Mouse (Mus musculus): ENCODE measurements around the gene Rabgef1.

The Rabgef1 gene

DNA sequence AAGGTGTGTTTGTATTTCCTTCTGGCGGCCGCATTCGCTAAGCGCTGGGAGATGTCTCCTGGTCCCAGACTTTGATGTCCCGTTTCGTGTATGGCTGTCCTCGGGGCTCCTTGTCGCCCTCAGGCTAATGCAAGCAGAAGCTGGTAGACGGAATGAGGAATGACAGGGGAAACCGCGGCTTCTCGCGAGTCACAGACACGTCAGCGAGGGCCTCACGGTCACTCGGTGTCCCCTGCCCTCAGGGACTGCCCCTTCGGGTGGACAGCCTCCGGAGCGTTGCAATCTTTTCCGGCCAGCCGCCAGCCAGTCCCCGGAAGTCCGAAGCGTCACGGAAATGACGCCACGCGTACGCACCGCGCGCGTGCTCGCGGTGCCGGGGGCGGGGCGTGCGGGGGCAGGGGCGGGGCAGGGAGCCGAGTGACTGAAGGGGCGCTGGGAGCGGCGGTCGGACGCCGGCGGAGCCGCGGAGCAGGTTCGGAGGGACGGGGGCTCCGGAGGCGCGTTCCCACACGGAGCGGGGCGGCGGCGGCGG lies at the start of gene Rabgef1:
Gene Rabgef1 (plus strand): TSS at position 376 of the 532 bp plus-strand sequence.
- peak; percentile 84 to 90 for DNase-seq (ENCODE audit: low spot score in 2 of 2)

DNA sequence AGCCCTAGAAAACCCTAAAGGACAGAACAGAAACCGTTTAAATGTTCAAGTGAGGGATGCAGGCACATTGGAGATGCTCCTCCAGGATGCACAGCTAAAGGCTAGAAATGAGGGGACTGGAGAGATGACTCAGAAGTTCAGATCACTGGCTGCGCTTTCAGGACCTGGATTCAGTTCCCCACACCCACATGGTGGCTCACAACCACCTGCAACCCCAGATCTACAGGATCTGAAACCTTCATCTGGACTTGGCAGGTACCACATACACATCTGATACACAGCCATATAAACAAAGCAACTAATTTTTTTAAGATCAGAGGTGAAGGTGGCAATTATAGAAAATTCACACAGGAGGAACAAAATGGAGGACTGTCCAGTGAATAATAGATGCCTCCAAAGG lies 49.2 kb upstream of the Rabgef1 start:
- DNase-seq (ENCODE audit: low spot score in 2 of 2), result no peak

DNA sequence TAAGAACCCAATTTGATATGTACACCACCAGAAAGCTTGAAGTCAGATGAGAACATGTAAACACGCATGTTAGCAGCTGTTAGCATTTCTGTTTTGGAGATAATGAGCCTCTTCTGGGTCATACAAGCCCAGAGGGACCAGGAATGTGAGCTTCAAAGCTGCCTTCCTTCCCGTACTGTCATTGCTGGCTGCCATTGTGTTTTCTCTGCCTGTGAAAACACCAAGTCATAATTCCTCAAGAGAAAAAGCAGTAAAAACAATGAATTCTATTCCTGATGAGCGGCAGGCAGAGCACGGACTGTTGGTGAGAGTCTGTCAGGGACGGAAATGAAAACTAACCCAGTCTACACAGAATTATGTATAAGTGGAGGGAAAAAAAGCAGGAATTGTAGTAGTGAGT lies 47.3 kb upstream of the Rabgef1 start:
- no peak for DNase-seq (ENCODE audit: low spot score in 2 of 2)

GRCm38 (mm10) chr5:130128686-130129523 lies 42.7 kb upstream of the Rabgef1 start:
- no peak for DNase-seq (ENCODE audit: low spot score in 2 of 2)

DNA sequence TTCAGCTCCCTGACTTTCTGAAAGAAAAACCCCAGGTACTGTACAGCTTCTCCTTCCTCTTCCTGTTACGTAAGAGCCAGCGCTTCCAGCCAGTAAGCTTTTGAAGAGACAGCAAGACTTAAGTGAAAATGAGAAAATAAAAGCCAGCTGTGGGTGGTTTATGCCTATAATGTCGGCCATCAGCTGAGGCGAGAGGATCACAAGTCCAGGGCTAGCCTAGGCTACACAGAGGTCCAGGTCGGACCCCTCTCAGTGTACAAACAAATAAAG lies 42.1 kb upstream of the Rabgef1 start:
- no peak for DNase-seq (ENCODE audit: low spot score in 2 of 2)

DNA sequence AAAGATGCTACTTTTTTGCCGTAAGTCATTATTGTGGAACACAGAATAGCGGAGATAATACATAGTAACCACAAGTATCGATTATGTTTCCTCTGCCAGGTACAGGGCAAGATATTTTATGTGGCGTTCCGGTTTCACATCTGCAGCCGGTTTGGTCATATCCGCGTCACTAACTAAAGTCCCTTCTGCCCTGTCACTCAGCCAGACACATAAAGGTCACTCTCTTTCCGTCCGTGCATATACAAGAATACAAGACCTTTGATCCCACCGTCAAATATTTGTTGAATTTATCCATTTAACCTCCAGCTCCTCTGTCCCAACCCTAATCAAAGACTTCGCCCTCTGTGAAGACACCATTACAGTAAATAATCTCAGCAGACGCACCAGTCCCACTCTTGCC lies 35.0 kb upstream of the Rabgef1 start:
- DNase-seq (ENCODE audit: low spot score in 2 of 2), result no peak

- DNase-seq (ENCODE audit: low spot score in 2 of 2), result peak; percentile 59 to 74
Observed at GRCm38 (mm10) chr5:130139393-130139792, 32.2 kb upstream of the Rabgef1 start.

DNA sequence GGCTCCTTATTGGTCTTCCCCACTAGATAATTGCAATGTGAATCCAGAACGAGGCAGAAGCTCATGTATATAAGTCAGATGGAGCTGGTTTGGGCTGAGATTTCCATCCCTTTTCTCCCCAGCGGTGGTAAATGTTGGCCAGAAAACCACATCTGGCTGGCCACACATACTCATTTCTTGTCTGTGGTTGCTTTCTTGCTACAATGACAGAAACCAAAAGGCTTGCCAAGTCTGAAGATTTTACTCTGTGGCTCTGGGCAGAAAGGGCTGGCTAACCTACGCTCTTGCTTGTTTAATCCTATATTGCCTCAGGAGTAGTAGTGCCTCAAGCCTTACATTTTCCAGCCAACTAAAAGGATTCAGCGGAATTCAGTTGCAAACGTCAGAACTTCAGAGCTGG lies 30.5 kb upstream of the Rabgef1 start:
- no peak for DNase-seq (ENCODE audit: low spot score in 2 of 2)

DNA sequence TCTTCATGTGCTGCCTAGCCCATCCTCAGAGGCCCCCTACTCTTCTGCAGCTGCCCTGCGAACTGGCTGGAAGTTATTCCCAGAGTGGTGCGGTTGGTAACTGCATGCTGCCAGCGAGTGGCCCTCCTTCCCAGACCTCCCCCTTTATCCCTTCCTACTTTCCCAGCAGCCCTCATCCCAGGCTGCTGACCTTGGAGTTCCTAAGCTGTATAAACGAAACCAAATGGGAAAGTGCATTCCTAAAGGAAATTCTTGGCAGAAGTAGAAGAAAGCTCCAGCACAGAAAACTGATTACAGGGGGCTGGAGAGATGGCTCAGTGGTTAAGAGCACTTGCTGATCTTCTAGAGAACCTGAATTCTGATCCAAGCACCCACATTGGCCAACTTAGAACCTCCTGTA lies 29.6 kb upstream of the Rabgef1 start:
- DNase-seq (ENCODE audit: low spot score in 2 of 2), result no peak

DNA sequence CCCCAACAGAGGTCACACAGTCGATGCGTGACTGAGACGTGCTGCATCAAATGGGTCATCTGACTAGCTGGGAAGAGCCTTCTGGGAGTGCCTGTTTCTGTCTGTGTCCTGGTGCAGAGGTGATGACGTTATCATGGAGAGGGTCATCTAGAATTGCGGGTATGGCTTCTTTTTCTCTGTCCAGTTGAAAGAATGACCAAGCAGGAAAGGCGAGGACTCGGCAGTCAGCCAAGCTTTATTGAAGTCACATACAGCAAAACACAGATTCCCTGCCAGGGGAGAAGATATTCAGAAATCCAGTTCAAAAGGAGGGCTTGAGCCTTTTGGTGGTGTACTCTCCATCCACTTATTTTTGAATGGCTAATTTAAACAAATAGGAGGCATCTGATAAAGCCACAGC lies 28.5 kb upstream of the Rabgef1 start:
- no peak for DNase-seq (ENCODE audit: low spot score in 2 of 2)

- DNase-seq (ENCODE audit: low spot score in 2 of 2), result peak; percentile 62 to 69
Observed at GRCm38 (mm10) chr5:130143977-130144333, 27.6 kb upstream of the Rabgef1 start.

GRCm38 (mm10) chr5:130144334-130145312 lies 27.0 kb upstream of the Rabgef1 start, which contains the start of gene Kctd7:
Kctd7 (plus strand) TSS chr5:130144861.
- DNase-seq (ENCODE audit: low spot score in 2 of 2), result peak; percentile 86 to 88

DNA sequence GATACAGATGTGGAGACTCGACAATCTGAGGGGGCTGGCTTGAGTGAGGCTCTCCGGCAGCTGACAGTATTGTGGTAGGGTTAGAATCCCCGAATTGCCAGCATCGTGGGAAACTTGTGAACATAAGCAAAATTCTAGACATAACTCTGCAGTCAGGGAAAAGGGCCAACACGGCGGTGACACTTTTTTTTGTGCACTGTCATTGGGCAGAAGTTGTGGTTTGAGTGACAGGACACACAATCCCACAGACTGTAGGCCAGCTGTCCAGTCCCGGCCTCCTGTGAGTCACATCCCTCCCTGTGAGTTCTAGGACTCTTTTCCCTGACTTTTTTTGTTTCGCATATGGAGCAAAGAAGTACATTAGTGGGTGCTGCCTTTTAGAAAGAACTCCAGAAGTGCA lies 25.6 kb upstream of the Rabgef1 start:
- no peak for DNase-seq (ENCODE audit: low spot score in 2 of 2)

GRCm38 (mm10) chr5:130149726-130150310 lies 21.8 kb upstream of the Rabgef1 start:
- DNase-seq (ENCODE audit: low spot score in 2 of 2), result no peak

- DNase-seq (ENCODE audit: low spot score in 2 of 2), result no peak
Observed at GRCm38 (mm10) chr5:130154286-130154685, 17.3 kb upstream of the Rabgef1 start.

DNA sequence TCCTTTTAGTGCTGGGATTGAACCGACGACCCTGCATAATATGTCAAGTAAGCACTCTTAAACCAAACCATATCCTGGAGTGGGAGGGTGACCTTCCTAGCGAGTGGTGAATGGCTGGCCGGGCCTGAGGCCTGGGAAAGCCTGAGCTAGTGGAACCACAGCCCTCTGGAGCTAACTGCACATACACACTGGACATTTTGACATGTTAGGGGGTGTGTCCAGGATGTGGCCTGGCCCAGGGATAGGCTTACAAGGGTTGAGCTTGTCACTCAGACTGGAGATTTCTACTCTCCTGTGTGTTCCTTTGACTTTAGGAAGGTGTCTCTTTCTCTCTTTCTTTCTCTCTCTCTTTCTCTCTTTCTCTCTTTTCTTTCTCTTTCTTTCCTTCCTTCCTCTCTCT lies 13.1 kb upstream of the Rabgef1 start:
- DNase-seq (ENCODE audit: low spot score in 2 of 2), result no peak

GRCm38 (mm10) chr5:130159761-130160201 lies 11.8 kb upstream of the Rabgef1 start:
- no peak for DNase-seq (ENCODE audit: low spot score in 2 of 2)

- peak; percentile 67 to 82 for DNase-seq (ENCODE audit: low spot score in 2 of 2)
Observed at GRCm38 (mm10) chr5:130163670-130164069, 7.9 kb upstream of the Rabgef1 start.

- no peak for DNase-seq (ENCODE audit: low spot score in 2 of 2)
Observed at GRCm38 (mm10) chr5:130165213-130165612, 6.4 kb upstream of the Rabgef1 start.

DNA sequence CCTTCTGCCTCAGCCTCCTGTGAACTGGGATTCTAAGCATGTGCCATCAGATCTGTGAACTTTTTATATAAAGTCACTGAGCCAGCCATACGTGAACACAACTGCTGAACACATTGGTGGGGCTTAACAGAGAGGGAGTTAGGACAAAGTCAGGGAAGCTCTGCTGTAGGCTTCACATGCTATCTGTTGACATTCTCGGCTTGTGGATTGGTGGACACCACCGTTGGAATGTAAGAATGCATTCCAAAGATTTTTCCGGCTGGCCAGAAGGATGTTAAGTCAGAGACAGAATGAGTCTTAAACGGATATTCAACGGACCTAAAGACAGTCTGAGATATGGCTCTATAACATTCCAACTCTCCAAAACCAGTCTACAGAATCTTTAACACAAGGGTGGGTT lies 2.5 kb upstream of the Rabgef1 start:
- no peak for DNase-seq (ENCODE audit: low spot score in 2 of 2)

DNA sequence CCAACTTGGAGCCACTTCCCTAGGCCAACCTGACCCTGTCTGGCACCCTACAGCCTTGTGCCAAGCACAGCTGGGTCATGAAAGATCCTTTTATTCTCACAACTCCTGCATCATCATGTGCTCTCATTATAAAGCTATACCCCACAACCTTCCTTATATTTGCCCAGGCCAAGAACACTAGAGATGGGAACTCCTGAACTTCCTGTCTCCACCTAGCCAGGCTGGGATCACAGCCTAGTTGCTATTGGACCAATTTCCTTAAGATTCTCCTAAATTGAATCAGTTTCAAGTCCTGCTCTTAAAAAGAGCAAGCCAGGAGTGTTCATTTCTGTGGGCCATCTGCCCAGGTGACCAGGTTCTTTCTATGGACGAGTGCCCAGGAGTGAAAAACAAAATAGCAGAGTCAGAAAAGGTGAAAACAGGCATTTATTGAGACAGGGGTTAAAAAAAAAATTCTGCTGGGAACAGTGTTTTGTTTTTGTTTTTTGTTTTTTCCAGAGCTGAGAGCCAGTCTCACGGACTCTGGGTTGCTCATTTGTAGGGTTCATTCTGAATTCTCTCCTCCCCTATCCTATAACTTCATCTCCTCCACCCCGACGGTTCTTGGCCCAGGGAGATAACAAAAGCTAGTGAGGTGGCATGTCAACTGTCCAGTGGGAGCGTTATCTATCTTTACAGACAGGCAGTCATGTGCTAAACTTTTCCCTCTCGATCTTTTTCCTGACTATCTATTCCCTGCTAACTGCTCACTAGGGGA lies 754 bp upstream of the Rabgef1 start:
- DNase-seq (ENCODE audit: low spot score in 2 of 2), result no peak

Measured in spleen, postnatal 14 days (tissue).